Mouse (Mus musculus) midbrain, embryonic 11.5 days (tissue): ENCODE results near the gene Uts2. TPM values are rescaled to one million over a fixed set of nuclear protein-coding genes. Genes with fewer than 3 reads are reported as not detected.

Experiments used
- ATAC-seq: fragments of 200-750 bp; cut with Nextera tagmentation; 2 replicates; pipeline ENCODE4 v1.8.0; 2017; ENCODE audit warnings: moderate TSS enrichment, moderate library complexity; ENCODE audit not compliant: low FRiP score
- DNase-seq: peaks from one replicate; pipeline ENCODE4 v3.0.0; 2015; ENCODE audit warnings: low spot score; ENCODE audit errors: missing footprints
- H3K27ac ChIP-seq: fragments of 300-500 bp; sonication (generic); 2 replicates; pipeline ENCODE4 v1.5.1; 2014; ENCODE audit warnings: low read depth, low read length
- H3K27me3 ChIP-seq: fragments of 300-500 bp; sonication (generic); 2 replicates; pipeline ENCODE4 v1.6.1; 2014; ENCODE audit warnings: mild to moderate bottlenecking, low read length, moderate library complexity, mixed read lengths; ENCODE audit not compliant: control insufficient read depth, insufficient read depth
- H3K36me3 ChIP-seq: fragments of 300-500 bp; sonication (generic); 2 replicates; pipeline ENCODE4 v1.6.1; 2014; ENCODE audit warnings: mild to moderate bottlenecking, low read length, moderate library complexity, mixed read lengths; ENCODE audit not compliant: control insufficient read depth, insufficient read depth
- H3K4me1 ChIP-seq: fragments of 300-500 bp; sonication (generic); 2 replicates; pipeline ENCODE4 v1.6.1; 2014; ENCODE audit warnings: low read length; ENCODE audit not compliant: control insufficient read depth, insufficient read depth
- H3K4me2 ChIP-seq: fragments of 300-500 bp; sonication (generic); 2 replicates; pipeline ENCODE4 v1.6.1; 2014; ENCODE audit warnings: mild to moderate bottlenecking, moderate library complexity
- H3K4me3 ChIP-seq: fragments of 300-500 bp; sonication (generic); 2 replicates; pipeline ENCODE4 v1.5.1; 2014; ENCODE audit warnings: low read depth, low read length
- H3K9ac ChIP-seq: fragments of 300-500 bp; sonication (generic); 2 replicates; pipeline ENCODE4 v1.6.1; 2014; ENCODE audit warnings: low read length
- H3K9me3 ChIP-seq: fragments of 300-500 bp; sonication (generic); 2 replicates; pipeline ENCODE4 v1.6.1; 2016; ENCODE audit warnings: low read length; ENCODE audit not compliant: control insufficient read depth
- WGBS: fragments of 180-500 bp; shearing (Covaris S2); extraction: QIAGEN DNeasy Blood & Tissue Kit; methylation state at CpG from one replicate; pipeline ENCODE4 v1.1.7; 2014; 5-methylcytosine and 5-hydroxymethylcytosine counted together
- polyA plus RNA-seq: library from polyadenylated mRNA; unstranded; fragments of >200 nt; fragmentation: Nextera tagmentation; extraction: Ambion mirVana; gene quantifications from 2 replicates; pipeline ENCODE4 v1.2.1, GENCODE M21; 2014

Uts2 gene
- polyA plus RNA-seq, 1 experiment from 2014 or later: not detected

GRCm38 (mm10) chr4:151037800-151038199 is 40.9 kb downstream of the Uts2 start:
- ATAC-seq (no peak), DNase-seq (no peak)
- Histone ChIP-seq H3K4me1 (no peaks in the 10 kb centered on the region), H3K27ac (no peak overlapping the region), H3K9ac (no peak overlapping the region), H3K9me3 (no peaks in the 10 kb centered on the region), H3K4me2 (no peak overlapping the region), H3K27me3 (no peaks in the 10 kb centered on the region), H3K4me3 (no peak overlapping the region), H3K36me3 (no peaks in the 10 kb centered on the region)
- WGBS: 91% methylated on average over 11 of the region's 11 CpGs

- no peak overlapping the region for H3K4me2 ChIP-seq
- H3K27me3 ChIP-seq: no peaks in the 10 kb centered on the region
- peaks cover 8% of the 10 kb centered on the region; the same call in 1 of the 2 replicates for H3K4me1 ChIP-seq
- H3K9ac ChIP-seq: no peak overlapping the region
- no peak for DNase-seq
- no peaks in the 10 kb centered on the region; the same call in 1 of the 2 replicates for H3K36me3 ChIP-seq
- no peak overlapping the region for H3K27ac ChIP-seq
- ATAC-seq: no peak
- WGBS: 93% methylated on average over 5 of the region's 5 CpGs
- H3K9me3 ChIP-seq: no peaks in the 10 kb centered on the region
- no peak overlapping the region for H3K4me3 ChIP-seq
Observed at GRCm38 (mm10) chr4:151041506-151041905, 44.6 kb downstream of the Uts2 start.

GRCm38 (mm10) chr4:151043281-151043680 is 46.4 kb downstream of the Uts2 start:
- no peak overlapping the region for H3K9ac ChIP-seq
- WGBS: 51% methylated on average over 5 of the region's 5 CpGs
- H3K36me3 ChIP-seq: peaks cover 2% of the 10 kb centered on the region; the same call in 1 of the 2 replicates
- H3K4me1 ChIP-seq: peaks cover 8% of the 10 kb centered on the region; the same call in 1 of the 2 replicates
- H3K27ac ChIP-seq: no peak overlapping the region
- H3K4me2 ChIP-seq: peak overlapping the region; percentile 87; the same call in 1 of the 2 replicates
- no peak overlapping the region for H3K4me3 ChIP-seq
- no peaks in the 10 kb centered on the region for H3K9me3 ChIP-seq
- DNase-seq: no peak
- no peaks in the 10 kb centered on the region for H3K27me3 ChIP-seq
- ATAC-seq: no peak

GRCm38 (mm10) chr4:151044037-151044943 is 47.4 kb downstream of the Uts2 start, which contains the start of gene Per3:
Gene Per3 (minus strand): TSS chr4:151044665.
- Histone ChIP-seq H3K36me3 (peaks cover 2% of the 10 kb centered on the region; the same call in 1 of the 2 replicates), H3K27me3 (no peaks in the 10 kb centered on the region), H3K4me1 (peaks cover 8% of the 10 kb centered on the region; the same call in 1 of the 2 replicates), H3K4me2 (peak within 1 kb of the TSS; percentile 87), H3K9me3 (no peaks in the 10 kb centered on the region), H3K9ac (peak within 1 kb of the TSS; percentile 53), H3K27ac (no peak within 1 kb of the TSS; the same call in 1 of the 2 replicates), H3K4me3 (peak within 1 kb of the TSS; percentile 52)
- under 1% methylated on average over 69 of the region's 79 CpGs for WGBS
- DNase-seq (peak; percentile 98), ATAC-seq (peak; percentile 99)

GRCm38 (mm10) chr4:151044944-151045570 is 48.2 kb downstream of the Uts2 start:
- Histone ChIP-seq H3K27me3 (no peaks in the 10 kb centered on the region), H3K27ac (no peak overlapping the region), H3K36me3 (peaks cover 2% of the 10 kb centered on the region; the same call in 1 of the 2 replicates), H3K4me2 (peak overlapping the region; percentile 87), H3K4me1 (peaks cover 8% of the 10 kb centered on the region; the same call in 1 of the 2 replicates), H3K9me3 (no peaks in the 10 kb centered on the region), H3K9ac (peak overlapping the region; percentile 31; the same call in 1 of the 2 replicates), H3K4me3 (peak overlapping the region; percentile 52)
- DNase-seq (no peak), ATAC-seq (no peak)
- WGBS: 6% methylated on average over 21 of the region's 21 CpGs

GRCm38 (mm10) chr4:151046524-151046923 is 49.6 kb downstream of the Uts2 start:
- no peak overlapping the region for H3K4me3 ChIP-seq
- no peaks in the 10 kb centered on the region for H3K27me3 ChIP-seq
- 88% methylated on average over 3 of the region's 3 CpGs for WGBS
- no peaks in the 10 kb centered on the region for H3K9me3 ChIP-seq
- H3K9ac ChIP-seq: no peak overlapping the region
- H3K27ac ChIP-seq: no peak overlapping the region
- no peak overlapping the region for H3K4me2 ChIP-seq
- H3K4me1 ChIP-seq: peaks cover 8% of the 10 kb centered on the region; the same call in 1 of the 2 replicates
- H3K36me3 ChIP-seq: peaks cover 5% of the 10 kb centered on the region; the same call in 1 of the 2 replicates
- no peak for DNase-seq
- ATAC-seq: no peak

GRCm38 (mm10) chr4:151051162-151051561 is 54.3 kb downstream of the Uts2 start:
- Histone ChIP-seq H3K4me3 (no peak overlapping the region), H3K9me3 (no peaks in the 10 kb centered on the region), H3K4me1 (no peaks in the 10 kb centered on the region), H3K27ac (no peak overlapping the region), H3K36me3 (peaks cover 5% of the 10 kb centered on the region), H3K4me2 (no peak overlapping the region), H3K9ac (no peak overlapping the region), H3K27me3 (no peaks in the 10 kb centered on the region)
- WGBS: 96% methylated on average over 1 of the region's 1 CpGs
- no peak for DNase-seq
- no peak for ATAC-seq
